Mouse (Mus musculus) midbrain, embryonic 11.5 days (tissue): Measurements from ENCODE around the gene Serpina3a. TPM values are rescaled to one million over a fixed set of nuclear protein-coding genes. Genes with fewer than 3 reads are reported as not detected.
A peak's percentile ranks its signal among the peaks of the same experiment; 100 is the strongest.
"Not testable (repeated sequence)": the region's sequence is repeated elsewhere in the genome, so short reads cannot be mapped to it uniquely, and the experiment has no call there.

ENCODE experiments used
- ATAC-seq: fragments of 200-750 bp; cut with Nextera tagmentation; 2 replicates; pipeline ENCODE4 v1.8.0; 2017; ENCODE audit warnings: moderate TSS enrichment, moderate library complexity; ENCODE audit not compliant: low FRiP score
- DNase-seq: peaks from one replicate; pipeline ENCODE4 v3.0.0; 2015; ENCODE audit warnings: low spot score; ENCODE audit errors: missing footprints
- H3K27ac ChIP-seq: fragments of 300-500 bp; sonication (generic); 2 replicates; pipeline ENCODE4 v1.5.1; 2014; ENCODE audit warnings: low read depth, low read length
- H3K27me3 ChIP-seq: fragments of 300-500 bp; sonication (generic); 2 replicates; pipeline ENCODE4 v1.6.1; 2014; ENCODE audit warnings: mild to moderate bottlenecking, low read length, moderate library complexity, mixed read lengths; ENCODE audit not compliant: control insufficient read depth, insufficient read depth
- H3K36me3 ChIP-seq: fragments of 300-500 bp; sonication (generic); 2 replicates; pipeline ENCODE4 v1.6.1; 2014; ENCODE audit warnings: mild to moderate bottlenecking, low read length, moderate library complexity, mixed read lengths; ENCODE audit not compliant: control insufficient read depth, insufficient read depth
- H3K4me1 ChIP-seq: fragments of 300-500 bp; sonication (generic); 2 replicates; pipeline ENCODE4 v1.6.1; 2014; ENCODE audit warnings: low read length; ENCODE audit not compliant: control insufficient read depth, insufficient read depth
- H3K4me2 ChIP-seq: fragments of 300-500 bp; sonication (generic); 2 replicates; pipeline ENCODE4 v1.6.1; 2014; ENCODE audit warnings: mild to moderate bottlenecking, moderate library complexity
- H3K4me3 ChIP-seq: fragments of 300-500 bp; sonication (generic); 2 replicates; pipeline ENCODE4 v1.5.1; 2014; ENCODE audit warnings: low read depth, low read length
- H3K9ac ChIP-seq: fragments of 300-500 bp; sonication (generic); 2 replicates; pipeline ENCODE4 v1.6.1; 2014; ENCODE audit warnings: low read length
- H3K9me3 ChIP-seq: fragments of 300-500 bp; sonication (generic); 2 replicates; pipeline ENCODE4 v1.6.1; 2016; ENCODE audit warnings: low read length; ENCODE audit not compliant: control insufficient read depth
- WGBS: fragments of 180-500 bp; shearing (Covaris S2); extraction: QIAGEN DNeasy Blood & Tissue Kit; methylation state at CpG from one replicate; pipeline ENCODE4 v1.1.7; 2014; 5-methylcytosine and 5-hydroxymethylcytosine counted together
- polyA plus RNA-seq: library from polyadenylated mRNA; unstranded; fragments of >200 nt; fragmentation: Nextera tagmentation; extraction: Ambion mirVana; gene quantifications from 2 replicates; pipeline ENCODE4 v1.2.1, GENCODE M21; 2014

The Serpina3a gene
- polyA plus RNA-seq: not detected in 2 replicates

GRCm38 (mm10) chr12:104112333-104112732 is at the start of gene Serpina3a:
Gene Serpina3a, plus strand, starts transcription at chr12:104112724.
- not testable (repeated sequence) for H3K27me3 ChIP-seq, H3K4me2 ChIP-seq, H3K4me1 ChIP-seq, H3K36me3 ChIP-seq, H3K9ac ChIP-seq, ATAC-seq, H3K4me3 ChIP-seq, H3K9me3 ChIP-seq, DNase-seq, H3K27ac ChIP-seq
- 93% methylated on average over 11 of the region's 11 CpGs for WGBS

GRCm38 (mm10) chr12:104064532-104064931 is 48.0 kb upstream of the Serpina3a start:
- H3K9ac ChIP-seq: no peak overlapping the region
- no peak overlapping the region for H3K4me3 ChIP-seq
- DNase-seq (no peak), ATAC-seq (no peak)
- H3K36me3 ChIP-seq: no peaks in the 10 kb centered on the region
- H3K27me3 ChIP-seq: no peaks in the 10 kb centered on the region
- H3K9me3 ChIP-seq: no peaks in the 10 kb centered on the region
- H3K27ac ChIP-seq: no peak overlapping the region
- H3K4me1 ChIP-seq: no peaks in the 10 kb centered on the region
- H3K4me2 ChIP-seq: no peak overlapping the region
- WGBS: 46% methylated on average over 4 of the region's 4 CpGs

- Histone ChIP-seq H3K4me1 (no peaks in the 10 kb centered on the region), H3K27ac (no peak overlapping the region), H3K36me3 (no peaks in the 10 kb centered on the region), H3K27me3 (no peaks in the 10 kb centered on the region), H3K4me2 (no peak overlapping the region), H3K4me3 (no peak overlapping the region), H3K9me3 (no peaks in the 10 kb centered on the region), H3K9ac (no peak overlapping the region)
- WGBS: 72% methylated on average over 4 of the region's 4 CpGs
- DNase-seq: no peak
- no peak for ATAC-seq
Measured at GRCm38 (mm10) chr12:104064996-104065395, 47.5 kb upstream of the Serpina3a start.

- Histone ChIP-seq H3K4me2 (no peak overlapping the region), H3K4me3 (no peak overlapping the region), H3K9me3 (no peaks in the 10 kb centered on the region), H3K4me1 (no peaks in the 10 kb centered on the region), H3K27ac (no peak overlapping the region), H3K27me3 (no peaks in the 10 kb centered on the region), H3K36me3 (no peaks in the 10 kb centered on the region), H3K9ac (peak overlapping the region; percentile 16; the same call in 1 of the 2 replicates)
- 25% methylated on average over 8 of the region's 8 CpGs for WGBS
- peak; percentile 31; the same call in 1 of the 2 replicates for ATAC-seq
- DNase-seq: peak; percentile 97
Measured at GRCm38 (mm10) chr12:104066241-104066640, 46.3 kb upstream of the Serpina3a start.

GRCm38 (mm10) chr12:104067549-104067948 is 45.0 kb upstream of the Serpina3a start:
- ATAC-seq (0 out of 2 replicates have a peak, but pooled peaks have one; percentile 10), DNase-seq (peak; percentile 84)
- H3K4me3 ChIP-seq: no peak overlapping the region
- no peaks in the 10 kb centered on the region for H3K36me3 ChIP-seq
- H3K9ac ChIP-seq: no peak overlapping the region
- H3K27ac ChIP-seq: no peak overlapping the region
- no peaks in the 10 kb centered on the region for H3K9me3 ChIP-seq
- H3K4me2 ChIP-seq: no peak overlapping the region
- no peaks in the 10 kb centered on the region for H3K4me1 ChIP-seq
- 47% methylated on average over 4 of the region's 4 CpGs for WGBS
- H3K27me3 ChIP-seq: no peaks in the 10 kb centered on the region

- H3K36me3 ChIP-seq: no peaks in the 10 kb centered on the region
- ATAC-seq (peak; percentile 68), DNase-seq (peak; percentile 97)
- no peak overlapping the region for H3K4me2 ChIP-seq
- H3K27me3 ChIP-seq: no peaks in the 10 kb centered on the region
- H3K4me1 ChIP-seq: no peaks in the 10 kb centered on the region
- 19% methylated on average over 2 of the region's 2 CpGs for WGBS
- H3K9me3 ChIP-seq: no peaks in the 10 kb centered on the region
- no peak overlapping the region for H3K9ac ChIP-seq
- H3K27ac ChIP-seq: no peak overlapping the region
- no peak overlapping the region for H3K4me3 ChIP-seq
Measured at GRCm38 (mm10) chr12:104069620-104070019, 42.9 kb upstream of the Serpina3a start.

- H3K4me2 ChIP-seq: no peak overlapping the region
- no peak for DNase-seq
- ATAC-seq: no peak
Measured at GRCm38 (mm10) chr12:104071708-104072107, 40.8 kb upstream of the Serpina3a start.

GRCm38 (mm10) chr12:104072286-104072685 is 40.2 kb upstream of the Serpina3a start:
- Histone ChIP-seq H3K27me3 (no peaks in the 10 kb centered on the region), H3K9ac (no peak overlapping the region), H3K4me1 (no peaks in the 10 kb centered on the region), H3K36me3 (no peaks in the 10 kb centered on the region), H3K9me3 (no peaks in the 10 kb centered on the region), H3K27ac (no peak overlapping the region), H3K4me2 (no peak overlapping the region), H3K4me3 (no peak overlapping the region)
- ATAC-seq (no peak), DNase-seq (no peak)
- 69% methylated on average over 5 of the region's 5 CpGs for WGBS

More at GRCm38 (mm10) chr12:104071708-104072107, 40.8 kb upstream of the Serpina3a start:
- Histone ChIP-seq H3K9ac (no peak overlapping the region), H3K27me3 (no peaks in the 10 kb centered on the region), H3K9me3 (no peaks in the 10 kb centered on the region), H3K36me3 (no peaks in the 10 kb centered on the region), H3K27ac (no peak overlapping the region), H3K4me3 (no peak overlapping the region), H3K4me1 (no peaks in the 10 kb centered on the region)
- WGBS: 50% methylated on average over 1 of the region's 1 CpGs

- Histone ChIP-seq H3K27me3 (no peaks in the 10 kb centered on the region), H3K4me1 (no peaks in the 10 kb centered on the region), H3K9ac (no peak overlapping the region), H3K4me2 (no peak overlapping the region), H3K9me3 (no peaks in the 10 kb centered on the region), H3K36me3 (no peaks in the 10 kb centered on the region), H3K4me3 (no peak overlapping the region), H3K27ac (no peak overlapping the region)
- 76% methylated on average over 2 of the region's 2 CpGs for WGBS
- ATAC-seq (no peak), DNase-seq (no peak)
Measured at GRCm38 (mm10) chr12:104090119-104090518, 22.4 kb upstream of the Serpina3a start.
